Mouse (Mus musculus): ENCODE data around the gene Cul1. TPM values are rescaled to one million over a fixed set of nuclear protein-coding genes. Genes with fewer than 3 reads are reported as not detected.

Cul1 gene
- 126 and 141 TPM in 2 replicates for polyA plus RNA-seq (2014; fragmentation: Nextera tagmentation; extraction: Ambion mirVana)

- Histone ChIP-seq H3K27ac (replicated peaks; ENCODE audit: low read depth, low read length) (peak within 1 kb of the TSS; percentile 98), H3K27me3 (ENCODE audit: control insufficient read depth, insufficient read depth, low read length) (no peaks in the 10 kb centered on the region), H3K9me3 (ENCODE audit: control insufficient read depth, low read length) (no peaks in the 10 kb centered on the region), H3K4me3 (replicated peaks; ENCODE audit: low read depth, low read length) (peak within 1 kb of the TSS; percentile 97), H3K4me1 (ENCODE audit: control insufficient read depth, insufficient read depth, low read length) (peaks cover 14% of the 10 kb centered on the region), H3K4me2 (ENCODE audit: low read length) (peak within 1 kb of the TSS; percentile 75), H3K9ac (replicated peaks; ENCODE audit: low read length) (peak within 1 kb of the TSS; percentile 99), H3K36me3 (ENCODE audit: control insufficient read depth, insufficient read depth, low read length) (no peaks in the 10 kb centered on the region)
- DNase-seq (no peak), ATAC-seq (ENCODE audit: low FRiP score, low TSS enrichment) (no peak)
- whole genome bisulfite sequencing, result 40% methylated on average over 2 of the region's 2 CpGs
Observed at GRCm38 (mm10) chr6:47453098-47453497, at the start of gene Cul1. Gene Cul1 (plus strand): TSS chr6:47453398.

- no peak overlapping the region for H3K9ac ChIP-seq (replicated peaks; ENCODE audit: low read length)
- no peaks in the 10 kb centered on the region for H3K27me3 ChIP-seq (ENCODE audit: control insufficient read depth, insufficient read depth, low read length)
- no peak overlapping the region for H3K27ac ChIP-seq (replicated peaks; ENCODE audit: low read depth, low read length)
- H3K9me3 ChIP-seq (ENCODE audit: control insufficient read depth, low read length), result no peaks in the 10 kb centered on the region
- H3K4me2 ChIP-seq (ENCODE audit: low read length), result no peak overlapping the region
- DNase-seq (no peak), ATAC-seq (ENCODE audit: low FRiP score, low TSS enrichment) (no peak)
- no peaks in the 10 kb centered on the region for H3K36me3 ChIP-seq (ENCODE audit: control insufficient read depth, insufficient read depth, low read length)
- H3K4me3 ChIP-seq (replicated peaks; ENCODE audit: low read depth, low read length), result no peak overlapping the region
- H3K4me1 ChIP-seq (ENCODE audit: control insufficient read depth, insufficient read depth, low read length), result no peaks in the 10 kb centered on the region
- WGBS, result 88% methylated on average over 11 of the region's 11 CpGs
Observed at GRCm38 (mm10) chr6:47404419-47405382, 48.5 kb upstream of the Cul1 start.

GRCm38 (mm10) chr6:47412886-47413606 is 40.2 kb upstream of the Cul1 start:
- no peak overlapping the region for H3K4me2 ChIP-seq (ENCODE audit: low read length)
- no peak overlapping the region for H3K9ac ChIP-seq (replicated peaks; ENCODE audit: low read length)
- no peaks in the 10 kb centered on the region for H3K9me3 ChIP-seq (ENCODE audit: control insufficient read depth, low read length)
- WGBS, result 29% methylated on average over 4 of the region's 4 CpGs
- H3K27me3 ChIP-seq (ENCODE audit: control insufficient read depth, insufficient read depth, low read length), result no peaks in the 10 kb centered on the region
- H3K27ac ChIP-seq (replicated peaks; ENCODE audit: low read depth, low read length), result no peak overlapping the region
- H3K4me1 ChIP-seq (ENCODE audit: control insufficient read depth, insufficient read depth, low read length), result no peaks in the 10 kb centered on the region
- H3K36me3 ChIP-seq (ENCODE audit: control insufficient read depth, insufficient read depth, low read length), result no peaks in the 10 kb centered on the region
- no peak for DNase-seq
- ATAC-seq (ENCODE audit: low FRiP score, low TSS enrichment), result no peak
- H3K4me3 ChIP-seq (replicated peaks; ENCODE audit: low read depth, low read length), result no peak overlapping the region

- no peak overlapping the region for H3K27ac ChIP-seq (replicated peaks; ENCODE audit: low read depth, low read length)
- H3K4me2 ChIP-seq (ENCODE audit: low read length), result no peak overlapping the region
- WGBS, result 9% methylated on average over 2 of the region's 2 CpGs
- DNase-seq (no peak), ATAC-seq (ENCODE audit: low FRiP score, low TSS enrichment) (no peak)
- H3K4me3 ChIP-seq (replicated peaks; ENCODE audit: low read depth, low read length), result no peak overlapping the region
- H3K4me1 ChIP-seq (ENCODE audit: control insufficient read depth, insufficient read depth, low read length), result no peaks in the 10 kb centered on the region
- no peaks in the 10 kb centered on the region for H3K36me3 ChIP-seq (ENCODE audit: control insufficient read depth, insufficient read depth, low read length)
- H3K9ac ChIP-seq (replicated peaks; ENCODE audit: low read length), result no peak overlapping the region
- no peaks in the 10 kb centered on the region for H3K27me3 ChIP-seq (ENCODE audit: control insufficient read depth, insufficient read depth, low read length)
- no peaks in the 10 kb centered on the region for H3K9me3 ChIP-seq (ENCODE audit: control insufficient read depth, low read length)
Observed at GRCm38 (mm10) chr6:47413656-47414055, 39.5 kb upstream of the Cul1 start.

GRCm38 (mm10) chr6:47418691-47419090 is 34.5 kb upstream of the Cul1 start:
- DNase-seq, result no peak
- Histone ChIP-seq H3K4me2 (ENCODE audit: low read length) (no peak overlapping the region), H3K4me1 (ENCODE audit: control insufficient read depth, insufficient read depth, low read length) (no peaks in the 10 kb centered on the region), H3K9me3 (ENCODE audit: control insufficient read depth, low read length) (no peaks in the 10 kb centered on the region), H3K27ac (replicated peaks; ENCODE audit: low read depth, low read length) (no peak overlapping the region), H3K4me3 (replicated peaks; ENCODE audit: low read depth, low read length) (no peak overlapping the region), H3K36me3 (ENCODE audit: control insufficient read depth, insufficient read depth, low read length) (no peaks in the 10 kb centered on the region), H3K9ac (replicated peaks; ENCODE audit: low read length) (no peak overlapping the region), H3K27me3 (ENCODE audit: control insufficient read depth, insufficient read depth, low read length) (no peaks in the 10 kb centered on the region)
- no peak for ATAC-seq (ENCODE audit: low FRiP score, low TSS enrichment)
- 78% methylated on average over 3 of the region's 3 CpGs for whole genome bisulfite sequencing

- H3K4me2 ChIP-seq (ENCODE audit: low read length), result no peak overlapping the region
- H3K27ac ChIP-seq (replicated peaks; ENCODE audit: low read depth, low read length), result no peak overlapping the region
- H3K27me3 ChIP-seq (ENCODE audit: control insufficient read depth, insufficient read depth, low read length), result no peaks in the 10 kb centered on the region
- H3K4me1 ChIP-seq (ENCODE audit: control insufficient read depth, insufficient read depth, low read length), result no peaks in the 10 kb centered on the region
- no peaks in the 10 kb centered on the region for H3K9me3 ChIP-seq (ENCODE audit: control insufficient read depth, low read length)
- no peak overlapping the region for H3K4me3 ChIP-seq (replicated peaks; ENCODE audit: low read depth, low read length)
- DNase-seq, result no peak
- no peak overlapping the region for H3K9ac ChIP-seq (replicated peaks; ENCODE audit: low read length)
- H3K36me3 ChIP-seq (ENCODE audit: control insufficient read depth, insufficient read depth, low read length), result no peaks in the 10 kb centered on the region
- ATAC-seq (ENCODE audit: low FRiP score, low TSS enrichment), result no peak
Observed at GRCm38 (mm10) chr6:47420156-47420555, 33.0 kb upstream of the Cul1 start.

- Histone ChIP-seq H3K36me3 (ENCODE audit: control insufficient read depth, insufficient read depth, low read length) (no peaks in the 10 kb centered on the region), H3K27ac (replicated peaks; ENCODE audit: low read depth, low read length) (no peak overlapping the region), H3K27me3 (ENCODE audit: control insufficient read depth, insufficient read depth, low read length) (no peaks in the 10 kb centered on the region), H3K4me2 (ENCODE audit: low read length) (no peak overlapping the region), H3K9me3 (ENCODE audit: control insufficient read depth, low read length) (no peaks in the 10 kb centered on the region), H3K4me3 (replicated peaks; ENCODE audit: low read depth, low read length) (no peak overlapping the region), H3K4me1 (ENCODE audit: control insufficient read depth, insufficient read depth, low read length) (no peaks in the 10 kb centered on the region), H3K9ac (replicated peaks; ENCODE audit: low read length) (no peak overlapping the region)
- 90% methylated on average over 1 of the region's 1 CpGs for WGBS
- DNase-seq (no peak), ATAC-seq (ENCODE audit: low FRiP score, low TSS enrichment) (no peak)
Observed at GRCm38 (mm10) chr6:47421221-47421620, 32.0 kb upstream of the Cul1 start.

GRCm38 (mm10) chr6:47426136-47426535 is 27.1 kb upstream of the Cul1 start:
- no peak overlapping the region for H3K9ac ChIP-seq (replicated peaks; ENCODE audit: low read length)
- no peaks in the 10 kb centered on the region for H3K4me1 ChIP-seq (ENCODE audit: control insufficient read depth, insufficient read depth, low read length)
- H3K36me3 ChIP-seq (ENCODE audit: control insufficient read depth, insufficient read depth, low read length), result no peaks in the 10 kb centered on the region
- no peaks in the 10 kb centered on the region for H3K9me3 ChIP-seq (ENCODE audit: control insufficient read depth, low read length)
- DNase-seq, result no peak
- 70% methylated on average over 1 of the region's 1 CpGs for WGBS
- no peaks in the 10 kb centered on the region for H3K27me3 ChIP-seq (ENCODE audit: control insufficient read depth, insufficient read depth, low read length)
- H3K27ac ChIP-seq (replicated peaks; ENCODE audit: low read depth, low read length), result no peak overlapping the region
- no peak overlapping the region for H3K4me3 ChIP-seq (replicated peaks; ENCODE audit: low read depth, low read length)
- H3K4me2 ChIP-seq (ENCODE audit: low read length), result no peak overlapping the region
- ATAC-seq (ENCODE audit: low FRiP score, low TSS enrichment), result no peak
